ENCODE assay signal across 9 mouse cellular contexts in genomic region chr12:15731261-15731660, GRCm38 (mm10).
A peak's percentile ranks its signal among the peaks of the same experiment; 100 is the strongest.
DNase-seq lines count a peak whose midpoint lies in the region; ATAC-seq lines count a peak whose summit lies in the region.
"Had no signal": no experiment of that assay in that cellular context is flagged by ENCODE, and none has a peak within 500 bp of the region (broad histone marks: within the 10 kb centered on the region; RNA-seq: fewer than 3 reads in every experiment).

No protein-coding gene starts in this region.

- 27% methylated on average over 3 of the region's 3 CpGs for WGBS in embryonic facial prominence, embryonic 11.5 days
- 59% methylated on average over 3 of the region's 3 CpGs for WGBS in liver, embryonic 11.5 days

- no peak overlapping the region for H3K4me2 ChIP-seq in embryonic facial prominence, embryonic 11.5 days (ENCODE audit: low read depth, low read length)
- no peak overlapping the region for H3K4me2 ChIP-seq in liver, embryonic 11.5 days

- H3K9ac ChIP-seq in embryonic facial prominence, embryonic 11.5 days (replicated peaks; ENCODE audit: low read length): no peak overlapping the region
- no peak overlapping the region for H3K9ac ChIP-seq in liver, embryonic 11.5 days (ENCODE audit: low read depth, low read length)

- H3K27ac ChIP-seq in embryonic facial prominence, embryonic 11.5 days (replicated peaks; ENCODE audit: low read depth, low read length): no peak overlapping the region
- no peak overlapping the region for H3K27ac ChIP-seq in liver, embryonic 11.5 days (ENCODE audit: low read depth, low read length)

- no peaks in the 10 kb centered on the region for H3K27me3 ChIP-seq in embryonic facial prominence, embryonic 11.5 days (ENCODE audit: control insufficient read depth, insufficient read depth, low read length)
- no peaks in the 10 kb centered on the region for H3K27me3 ChIP-seq in liver, embryonic 11.5 days (replicated peaks; ENCODE audit: control insufficient read depth, insufficient read depth, low read length)

- no peak for ATAC-seq in embryonic facial prominence, embryonic 11.5 days (replicated peaks; ENCODE audit: insufficient number of reproducible peaks, low FRiP score, low TSS enrichment, low read depth)
- no peak for ATAC-seq in liver, embryonic 11.5 days (replicated peaks; ENCODE audit: low FRiP score)
- no peak for ATAC-seq in granulocyte monocyte progenitor cell, adult 5-6 weeks (replicated peaks; ENCODE audit: poor library complexity, severe bottlenecking)

- no peaks in the 10 kb centered on the region for H3K9me3 ChIP-seq in embryonic facial prominence, embryonic 11.5 days (replicated peaks; ENCODE audit: control insufficient read depth, low read length)
- no peaks in the 10 kb centered on the region for H3K9me3 ChIP-seq in liver, embryonic 11.5 days (ENCODE audit: control insufficient read depth, low read length)

- no peaks in the 10 kb centered on the region for H3K36me3 ChIP-seq in embryonic facial prominence, embryonic 11.5 days (replicated peaks; ENCODE audit: control insufficient read depth, insufficient read depth, low read depth, low read length)
- H3K36me3 ChIP-seq in liver, embryonic 11.5 days (ENCODE audit: control insufficient read depth, insufficient read depth, low read length): no peaks in the 10 kb centered on the region

- H3K4me1 ChIP-seq in embryonic facial prominence, embryonic 11.5 days (ENCODE audit: control insufficient read depth, insufficient read depth, low read length): no peaks in the 10 kb centered on the region
- H3K4me1 ChIP-seq in liver, embryonic 11.5 days (replicated peaks; ENCODE audit: control insufficient read depth, insufficient read depth, low read length): no peaks in the 10 kb centered on the region

- H3K4me3 ChIP-seq in embryonic facial prominence, embryonic 11.5 days (ENCODE audit: low read depth, low read length): no peak overlapping the region
- H3K4me3 ChIP-seq in liver, embryonic 11.5 days (ENCODE audit: low read depth, low read length): no peak overlapping the region

- DNase-seq in adrenal gland, adult 2 months: peak; percentile 24
- no peak for DNase-seq in adrenal gland, postnatal 25 days
- peak; percentile 11 to 34 for DNase-seq in layer of hippocampus, adult 8-10 months (ENCODE audit: low spot score in 2 of 2)
- DNase-seq in layer of hippocampus, postnatal 25 days (ENCODE audit: extremely low spot score in 1 of 2, low spot score in 1 of 2): no peak
- DNase-seq in embryonic facial prominence, embryonic 11.5 days (ENCODE audit: low spot score): peak; percentile 14
- peak; percentile 11 for DNase-seq in layer of hippocampus, adult 9-11 months
- no peak for DNase-seq in liver, embryonic 11.5 days (ENCODE audit: low spot score)
- DNase-seq: adrenal gland, adult 8-10 months had no signal

Comparison
In these comparisons a context has a peak if more than half of its experiments do, and no peak if none do; other contexts are left out.
1. DNase-seq: peak in adrenal gland, adult 2 months (single experiment), layer of hippocampus, adult 8-10 months (2 of 2), embryonic facial prominence, embryonic 11.5 days (single experiment) and layer of hippocampus, adult 9-11 months (single experiment); none in adrenal gland, postnatal 25 days (single experiment), layer of hippocampus, postnatal 25 days (0 of 2) and liver, embryonic 11.5 days (single experiment).